ENCODE assay signal across 8 mouse cellular contexts in genomic region chr14:53935336-53935735, GRCm38 (mm10).
DNase-seq lines count a peak whose midpoint lies in the region.
"Not testable (repeated sequence)": the region's sequence is repeated elsewhere in the genome, so short reads cannot be mapped to it uniquely, and the experiment has no call there.

No protein-coding gene starts in this region.

- peak; percentile 52 for DNase-seq in adrenal gland, adult 2 months
- peak; percentile 51 to 54 for DNase-seq in cerebellum, postnatal 14 days
- DNase-seq in gastrocnemius, postnatal 36 days = peak; percentile 62 to 75
- peak; percentile 46 to 54 for DNase-seq in kidney, adult 8-10 months
- DNase-seq in layer of hippocampus, postnatal 25 days (ENCODE audit: extremely low spot score in 1 of 2, low spot score in 1 of 2) = peak; percentile 40 to 76
- DNase-seq in lung, postnatal 14 days = peak; percentile 54
- peak; percentile 69 to 70 for DNase-seq in right cerebral cortex, postnatal 36 days (ENCODE audit: low spot score in 2 of 2)
- DNase-seq in thymus, postnatal 4 days = peak; percentile 58

- intact Hi-C loops in gastrocnemius, postnatal 36 days (cut with DNase I) = not testable (repeated sequence)

Comparison
In these comparisons a context has a peak if more than half of its experiments do, and no peak if none do; other contexts are left out.
1. Peak in every context shown above with its lines: DNase-seq.